Mouse (Mus musculus) gastrocnemius, adult 2 months (tissue): ENCODE measurements around the gene Fam120a. TPM values are rescaled to one million over a fixed set of nuclear protein-coding genes. Genes with fewer than 3 reads are reported as not detected.
A peak's percentile ranks its signal among the peaks of the same experiment; 100 is the strongest.

Experiments used
- DNase-seq: peaks from one replicate; pipeline ENCODE4 v3.0.0; 2022
- H3K27ac ChIP-seq: fragments of 200-600 bp; 2 replicates; pipeline ENCODE4 v1.8.1; 2022; ENCODE audit warnings: mild to moderate bottlenecking
- H3K4me3 ChIP-seq: fragments of 200-600 bp; 2 replicates; pipeline ENCODE4 v1.8.1; 2022; ENCODE audit warnings: mild to moderate bottlenecking, moderate library complexity
- CTCF ChIP-seq: fragments of 200-600 bp; IDR thresholded peaks from 2 replicates; pipeline ENCODE4 v1.8.1; 2022; ENCODE audit warnings: antibody characterized with exemption, mild to moderate bottlenecking, moderate library complexity
- intact Hi-C: fragments of 180-260 bp; cut with DNase I; formaldehyde crosslinking; loops from one replicate; pipeline ENCODE4 v1.15.1; 2025
- total RNA-seq, 2 experiments: library from RNA; stranded (reverse); gene quantifications; 2 replicates each; pipeline ENCODE4 v1.2.3; 2021

Gene Fam120a
- total RNA-seq, 2 experiments from 2014 or later: 111 to 119 TPM

- H3K27ac ChIP-seq: peak overlapping the region; percentile 59
- intact Hi-C loops: no loop called here
- no peak for TF ChIP-seq CTCF
These were observed 110.4 kb downstream of the Fam120a start for GRCm38 (mm10) chr13:48857246-48857932.

GRCm38 (mm10) chr13:48853947-48854346, 113.9 kb downstream of the Fam120a start:
- peak overlapping the region; percentile 12; the same call in 1 of the 2 replicates for H3K27ac ChIP-seq
- TF ChIP-seq CTCF: no peak
- DNase-seq: no peak
- H3K4me3 ChIP-seq: no peak overlapping the region
- intact Hi-C loops: loop anchor here (5.0 kb wide), 1 partner anchor 143 kb away; no protein-coding TSS in a partner anchor

More at GRCm38 (mm10) chr13:48857246-48857932, 110.4 kb downstream of the Fam120a start:
- DNase-seq: peak; percentile 40
- no peak overlapping the region for H3K4me3 ChIP-seq

- intact Hi-C loops: loop anchor here (5.0 kb wide), 1 partner anchor 144 kb away; no protein-coding TSS in a partner anchor
- no peak for DNase-seq
- no peak for TF ChIP-seq CTCF
- Histone ChIP-seq H3K4me3 (no peak overlapping the region), H3K27ac (peak overlapping the region; percentile 5; the same call in 1 of the 2 replicates)
These were observed 114.3 kb downstream of the Fam120a start for GRCm38 (mm10) chr13:48853475-48853874.

- Histone ChIP-seq H3K27ac (no peak overlapping the region), H3K4me3 (no peak overlapping the region)
- no peak for DNase-seq
- TF ChIP-seq CTCF: peak; percentile 63
- intact Hi-C loops: loop anchor here (5.0 kb wide), 1 partner anchor 144 kb away; no protein-coding TSS in a partner anchor
These were observed 115.0 kb downstream of the Fam120a start for GRCm38 (mm10) chr13:48852859-48853258.

- no peak for DNase-seq
- H3K4me3 ChIP-seq: no peak overlapping the region
- no peak overlapping the region for H3K27ac ChIP-seq
- intact Hi-C loops: loop anchor here (5.0 kb wide), 1 partner anchor 146 kb away; no protein-coding TSS in a partner anchor
- TF ChIP-seq CTCF: no peak
These were observed 116.1 kb downstream of the Fam120a start for GRCm38 (mm10) chr13:48851719-48852118.

- intact Hi-C loops: loop anchor here (5.0 kb wide), 1 partner anchor 147 kb away; no protein-coding TSS in a partner anchor
- TF ChIP-seq CTCF: no peak
These were observed 117.0 kb downstream of the Fam120a start for GRCm38 (mm10) chr13:48850771-48851170.

GRCm38 (mm10) chr13:48850326-48850725, 117.5 kb downstream of the Fam120a start:
- intact Hi-C loops: loop anchor here (5.0 kb wide), 1 partner anchor 147 kb away; no protein-coding TSS in a partner anchor
- DNase-seq: no peak
- Histone ChIP-seq H3K27ac (no peak overlapping the region), H3K4me3 (no peak overlapping the region)
- no peak for TF ChIP-seq CTCF

More at GRCm38 (mm10) chr13:48850771-48851170, 117.0 kb downstream of the Fam120a start:
- Histone ChIP-seq H3K4me3 (no peak overlapping the region), H3K27ac (no peak overlapping the region)
- no peak for DNase-seq

- intact Hi-C loops: no loop called here
- no peak for TF ChIP-seq CTCF
- DNase-seq: peak; percentile 57
- no peak overlapping the region for H3K4me3 ChIP-seq
- H3K27ac ChIP-seq: peak overlapping the region; percentile 2; the same call in 1 of the 2 replicates
These were observed 118.7 kb downstream of the Fam120a start for GRCm38 (mm10) chr13:48849155-48849554.

GRCm38 (mm10) chr13:48845308-48845707, 122.5 kb downstream of the Fam120a start:
- TF ChIP-seq CTCF: no peak
- no peak for DNase-seq
- no peak overlapping the region for H3K27ac ChIP-seq
- intact Hi-C loops: no loop called here
- no peak overlapping the region for H3K4me3 ChIP-seq

- Histone ChIP-seq H3K27ac (no peak overlapping the region), H3K4me3 (no peak overlapping the region)
- intact Hi-C loops: no loop called here
- TF ChIP-seq CTCF: no peak
- no peak for DNase-seq
These were observed 124.3 kb downstream of the Fam120a start for GRCm38 (mm10) chr13:48843530-48843929.

- TF ChIP-seq CTCF: no peak
- DNase-seq: no peak
- intact Hi-C loops: no loop called here
- H3K27ac ChIP-seq: no peak overlapping the region
- H3K4me3 ChIP-seq: no peak overlapping the region
These were observed 125.8 kb downstream of the Fam120a start for GRCm38 (mm10) chr13:48841905-48842592.

GRCm38 (mm10) chr13:48838284-48838683, 129.5 kb downstream of the Fam120a start:
- intact Hi-C loops: no loop called here
- TF ChIP-seq CTCF: no peak
- H3K4me3 ChIP-seq: no peak overlapping the region
- no peak overlapping the region for H3K27ac ChIP-seq
- DNase-seq: no peak

GRCm38 (mm10) chr13:48837537-48837936, 130.3 kb downstream of the Fam120a start:
- Histone ChIP-seq H3K27ac (no peak overlapping the region), H3K4me3 (no peak overlapping the region)
- intact Hi-C loops: no loop called here
- TF ChIP-seq CTCF: no peak
- no peak for DNase-seq
